Mouse (Mus musculus): Measurements from ENCODE around the gene Ccdc51.

GRCm38 (mm10) chr9:109111101-109111500, 28.8 kb downstream of the Ccdc51 start:
- TF ChIP-seq CTCF (IDR thresholded peaks at IDR 0.05; ENCODE audit: extremely low read depth, insufficient read depth, insufficient read length, insufficient replicate concordance) = no peak
- no peak for TF ChIP-seq POLR2A (IDR thresholded peaks at IDR 0.05; ENCODE audit: low read depth, low read length)

All from spleen, adult 2 months (tissue).